Mouse (Mus musculus) 416B (cell line): Measurements from ENCODE around the gene Tmem235.
"Not testable (repeated sequence)": the region's sequence is repeated elsewhere in the genome, so short reads cannot be mapped to it uniquely, and the experiment has no call there.

Source experiments
- DNase-seq: peaks from one replicate; pipeline ENCODE4 v3.0.0; 2011; ENCODE audit warnings: low read depth

The Tmem235 gene

DNA sequence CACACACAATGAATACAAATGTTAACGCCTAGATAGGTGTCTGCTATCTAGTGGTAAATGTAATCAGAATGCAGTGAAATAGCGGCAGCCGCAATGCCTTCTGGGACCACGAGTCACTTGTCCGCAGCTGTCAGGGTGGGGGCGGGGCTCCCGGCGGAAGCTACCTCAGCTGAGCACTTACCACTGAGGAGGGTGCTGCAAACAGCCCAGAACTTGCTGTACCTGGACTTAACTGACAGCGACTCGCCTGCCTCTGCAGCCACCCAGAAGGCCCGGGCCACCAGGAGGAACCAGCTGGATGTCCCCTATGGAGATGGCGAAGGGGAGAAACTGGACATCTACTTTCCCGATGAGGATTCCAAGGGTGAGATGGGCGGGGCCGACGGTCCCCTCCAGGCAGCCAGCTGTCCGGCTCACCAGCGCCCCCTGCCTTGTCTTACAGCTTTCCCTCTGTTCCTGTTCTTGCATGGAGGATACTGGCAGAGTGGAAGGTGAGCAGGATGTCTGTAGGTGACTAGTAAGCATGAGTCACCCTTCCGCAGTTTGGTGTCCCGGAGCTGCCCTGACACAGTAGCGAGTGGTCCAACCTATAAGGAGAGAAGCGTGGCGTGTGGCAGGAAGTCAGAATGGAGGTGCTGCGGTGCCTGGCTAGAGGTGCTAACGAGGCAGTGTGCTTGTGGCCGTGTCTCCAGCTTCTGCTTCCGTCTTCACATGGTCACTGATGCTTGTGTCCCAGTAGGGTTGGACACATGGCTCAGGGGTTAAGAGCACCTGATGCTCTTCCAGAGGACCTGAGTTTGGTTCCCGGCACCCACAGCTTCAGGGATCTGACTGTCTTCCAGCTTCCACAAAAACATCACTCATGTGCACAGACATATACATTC, 28.2 kb upstream of the Tmem235 start:
- DNase-seq: peak; percentile 94

GRCm38 (mm10) chr11:117833509-117833908, 27.0 kb upstream of the Tmem235 start:
- DNase-seq: not testable (repeated sequence)

GRCm38 (mm10) chr11:117834086-117834485, 26.5 kb upstream of the Tmem235 start:
- no peak for DNase-seq

- DNase-seq: no peak
These were observed 24.2 kb upstream of the Tmem235 start for GRCm38 (mm10) chr11:117836306-117836705.

- no peak for DNase-seq
These were observed 22.0 kb upstream of the Tmem235 start for GRCm38 (mm10) chr11:117838572-117838971.

DNA sequence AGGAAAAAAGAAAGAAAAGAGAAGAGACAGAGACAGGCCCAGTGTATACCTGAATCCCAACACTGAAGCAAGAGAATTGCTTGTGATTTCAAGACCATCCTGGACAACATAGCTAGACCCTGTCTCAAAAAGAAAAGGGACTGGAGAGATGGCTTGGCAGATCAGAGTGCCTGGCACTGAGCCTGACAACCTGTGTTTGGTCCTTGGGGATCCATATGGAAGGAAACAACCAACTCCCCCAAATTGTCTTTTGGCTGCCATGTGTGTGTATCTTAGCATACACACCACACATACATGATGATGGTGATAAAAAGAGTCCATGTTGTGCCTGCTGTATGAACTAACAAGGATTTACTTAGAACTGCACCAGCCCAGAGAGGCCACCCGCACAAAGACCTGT, 21.5 kb upstream of the Tmem235 start:
- no peak for DNase-seq

GRCm38 (mm10) chr11:117840910-117841309, 19.6 kb upstream of the Tmem235 start:
- DNase-seq: no peak

- DNase-seq: no peak
These were observed 17.1 kb upstream of the Tmem235 start for GRCm38 (mm10) chr11:117843434-117843833.

DNA sequence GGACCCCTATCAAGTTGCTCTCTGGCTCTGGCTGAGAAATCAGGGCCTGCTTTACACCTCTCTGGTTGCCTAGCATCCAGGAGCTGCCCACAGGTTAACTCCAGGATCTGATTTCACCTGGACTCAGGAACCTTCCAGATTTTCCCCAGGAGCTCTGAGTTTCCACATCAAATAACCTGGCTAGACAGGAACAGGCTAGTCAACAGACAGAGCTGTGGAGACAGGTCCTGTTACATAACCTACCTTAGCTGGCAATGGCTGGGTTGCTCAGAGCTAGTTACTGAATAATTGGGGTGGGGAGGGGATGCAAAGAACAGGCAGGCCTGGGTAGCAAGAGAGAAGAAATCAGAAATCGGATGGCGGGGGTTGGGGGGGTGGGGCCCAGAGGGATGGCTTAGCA, 15.6 kb upstream of the Tmem235 start:
- no peak for DNase-seq

DNA sequence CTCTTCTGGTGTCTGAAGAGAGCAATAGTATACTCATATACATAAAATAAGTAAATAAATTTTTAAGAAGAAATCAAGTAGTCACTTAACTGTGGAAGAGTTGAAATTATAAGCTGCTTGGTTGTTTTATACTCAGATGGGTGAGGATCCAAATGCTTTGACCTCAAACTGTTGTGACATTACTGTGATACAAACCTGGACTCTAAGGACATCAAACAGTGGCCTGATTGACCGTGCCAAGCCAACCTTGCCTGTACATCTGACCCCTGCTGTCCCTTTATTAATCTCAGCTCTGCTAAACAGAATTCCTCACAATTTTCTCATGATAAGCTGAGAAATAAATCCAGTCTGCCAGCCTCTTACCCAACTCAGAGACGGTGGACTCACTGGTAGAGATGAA, 14.9 kb upstream of the Tmem235 start:
- no peak for DNase-seq

DNA sequence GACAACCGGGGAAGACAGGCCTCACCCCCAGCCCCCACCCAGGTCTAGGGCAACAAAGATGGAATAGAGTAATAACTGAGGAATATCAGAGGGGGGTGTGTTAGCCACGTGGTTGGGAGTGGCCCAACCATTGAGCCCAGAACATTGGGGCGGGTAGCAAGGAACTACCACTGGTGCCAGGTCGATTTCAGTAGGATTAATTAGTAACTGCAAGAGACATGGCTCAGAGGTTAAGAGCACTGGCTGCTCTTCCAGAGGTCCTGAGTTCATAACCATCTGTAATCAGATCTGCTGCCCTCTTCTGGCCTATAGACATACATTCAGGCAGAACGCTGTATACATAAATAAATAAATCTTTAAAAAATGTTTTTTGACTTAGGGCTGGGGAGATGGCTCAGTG, 13.9 kb upstream of the Tmem235 start:
- peak; percentile 75 for DNase-seq

DNA sequence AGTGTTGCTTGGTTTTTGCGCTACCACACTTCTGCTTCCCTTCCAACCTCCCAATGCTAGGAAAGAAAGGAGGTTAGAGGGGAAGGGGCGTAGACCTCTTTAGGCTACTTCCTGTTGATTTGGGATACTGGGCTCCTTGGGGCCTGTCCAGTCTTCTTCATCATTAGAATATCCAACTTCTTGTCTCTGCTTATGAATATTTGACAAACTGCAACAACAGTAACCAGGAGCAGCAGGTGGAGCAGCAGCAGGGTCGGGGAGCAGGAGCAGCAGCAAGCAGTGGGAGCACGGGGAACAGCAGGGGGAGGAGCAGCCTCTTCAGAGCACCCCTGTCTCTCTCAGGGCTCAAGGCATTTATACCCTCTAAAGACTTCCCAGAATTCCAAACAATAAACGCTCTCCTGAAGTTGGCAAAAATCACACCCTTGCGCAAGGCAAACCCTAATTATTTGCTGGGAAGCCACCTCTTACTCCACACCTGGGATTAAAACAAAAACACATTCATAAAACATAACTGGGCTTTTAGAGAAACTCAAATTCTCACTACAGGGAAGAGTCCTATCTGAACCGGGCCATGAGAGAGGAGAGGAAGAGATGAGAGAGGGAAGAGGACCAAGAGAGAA, 12.8 kb upstream of the Tmem235 start:
- DNase-seq: peak; percentile 18

DNA sequence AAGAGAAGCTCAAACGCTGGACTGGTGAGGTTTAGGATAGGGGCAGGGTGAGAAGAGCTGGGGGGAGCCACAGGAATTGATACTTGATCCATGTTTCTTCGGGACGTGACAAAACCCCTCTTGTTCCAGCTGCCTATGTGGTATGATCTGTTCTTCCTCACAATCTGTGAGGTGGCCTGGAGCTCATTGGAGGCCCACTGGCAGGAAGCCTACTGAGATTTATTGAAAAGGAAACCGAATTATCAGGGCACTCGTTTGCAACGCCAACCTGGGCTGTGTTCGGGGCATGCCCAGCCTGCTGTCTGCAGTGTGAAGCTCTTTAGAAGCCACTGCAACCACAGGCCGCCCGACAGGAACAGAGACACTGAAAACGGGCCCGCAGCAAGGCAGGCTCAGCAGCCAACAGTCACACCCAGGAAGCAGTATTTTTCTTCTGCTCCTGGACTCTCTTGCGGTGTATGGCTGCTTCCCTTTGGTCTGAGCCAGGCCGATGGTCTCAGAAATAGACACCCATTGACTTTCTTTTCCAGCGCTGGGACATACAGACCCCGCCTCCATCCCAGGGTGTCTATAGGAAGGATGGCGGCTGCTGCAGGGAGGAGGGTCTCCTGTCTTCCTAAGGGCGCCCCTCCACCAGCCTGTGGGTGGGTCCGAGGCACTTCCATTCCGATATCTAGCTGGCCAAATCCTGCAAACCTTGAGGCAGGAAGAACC, 12.1 kb upstream of the Tmem235 start:
- no peak for DNase-seq

GRCm38 (mm10) chr11:117848985-117849671, 11.4 kb upstream of the Tmem235 start, which contains the start of gene Birc5:
TSS of gene Birc5 (plus strand) at chr11:117849251.
- peak; percentile 97 for DNase-seq

GRCm38 (mm10) chr11:117852875-117853274, 7.7 kb upstream of the Tmem235 start:
- no peak for DNase-seq

GRCm38 (mm10) chr11:117854241-117854640, 6.3 kb upstream of the Tmem235 start:
- DNase-seq: no peak

GRCm38 (mm10) chr11:117855360-117855759, 5.2 kb upstream of the Tmem235 start:
- peak; percentile 53 for DNase-seq

- no peak for DNase-seq
These were observed 4.6 kb upstream of the Tmem235 start for GRCm38 (mm10) chr11:117855975-117856374.

GRCm38 (mm10) chr11:117857462-117857861, 3.1 kb upstream of the Tmem235 start:
- DNase-seq: no peak

GRCm38 (mm10) chr11:117858392-117858791, 2.2 kb upstream of the Tmem235 start:
- no peak for DNase-seq

GRCm38 (mm10) chr11:117863174-117863856, 2.8 kb downstream of the Tmem235 start:
- DNase-seq: no peak

GRCm38 (mm10) chr11:117864805-117865204, 4.3 kb downstream of the Tmem235 start:
- no peak for DNase-seq
